ENCODE assay signal across 11 mouse cellular contexts in the genomic region with DNA sequence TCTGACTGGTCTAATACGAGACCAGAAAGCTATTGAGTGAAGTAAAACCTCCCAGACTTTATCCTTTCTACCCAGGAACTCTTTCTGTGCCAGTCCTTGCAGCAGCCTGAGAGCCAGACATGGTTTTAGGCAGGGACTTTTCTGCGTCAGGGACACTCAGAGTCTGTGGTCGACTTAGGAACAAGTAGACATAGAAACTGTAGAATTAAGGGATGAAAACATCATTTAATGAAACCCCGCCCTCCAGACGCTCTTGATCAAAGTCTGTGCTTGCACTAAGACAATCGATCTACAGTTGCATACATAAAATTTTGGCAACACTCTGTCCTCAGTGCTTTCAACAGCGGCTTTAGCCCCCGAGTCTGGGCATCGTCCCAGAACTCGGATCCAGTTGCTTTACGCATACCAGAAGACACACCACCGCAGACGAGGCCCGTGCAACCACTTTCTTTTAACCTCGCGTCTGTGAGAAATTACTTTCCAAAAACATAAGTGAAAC.
DNase-seq lines count a peak whose midpoint lies in the region; ATAC-seq and TF ChIP-seq lines count a peak whose summit lies in the region.
"Had no signal": no experiment of that assay in that cellular context is flagged by ENCODE, and none has a peak within 500 bp of the region (broad histone marks: within the 10 kb centered on the region; RNA-seq: fewer than 3 reads in every experiment).

No protein-coding gene starts in this region.

- no peak for ATAC-seq in heart, embryonic 14.5 days (ENCODE audit: insufficient number of reproducible peaks, insufficient read depth, low FRiP score, low read depth)
- peak; percentile 94 for ATAC-seq in lung, embryonic 14.5 days (ENCODE audit: insufficient read depth)
- ATAC-seq in embryonic facial prominence, embryonic 14.5 days (ENCODE audit: low read depth): peak; percentile 95
- peak; percentile 91 for ATAC-seq in limb, embryonic 14.5 days (ENCODE audit: low FRiP score, low read depth)

- WGBS in heart, embryonic 14.5 days: 60% methylated on average over 16 of the region's 16 CpGs
- 76% methylated on average over 16 of the region's 16 CpGs for WGBS in heart, embryonic 10.5 days
- WGBS in lung, embryonic 14.5 days: 39% methylated on average over 16 of the region's 16 CpGs
- 22% methylated on average over 16 of the region's 16 CpGs for WGBS in embryonic facial prominence, embryonic 14.5 days
- WGBS in limb, embryonic 14.5 days: 21% methylated on average over 16 of the region's 16 CpGs

- no peaks in the 10 kb centered on the region for H3K36me3 ChIP-seq in heart, embryonic 14.5 days (ENCODE audit: control insufficient read depth, insufficient read depth, low read length)
- no peaks in the 10 kb centered on the region for H3K36me3 ChIP-seq in heart, embryonic 10.5 days
- H3K36me3 ChIP-seq in lung, embryonic 14.5 days (ENCODE audit: insufficient read depth): no peaks in the 10 kb centered on the region
- no peaks in the 10 kb centered on the region for H3K36me3 ChIP-seq in embryonic facial prominence, embryonic 14.5 days (ENCODE audit: control insufficient read depth, insufficient read depth, low read length)
- H3K36me3 ChIP-seq in limb, embryonic 14.5 days (ENCODE audit: control insufficient read depth, insufficient read depth, low read length): no peaks in the 10 kb centered on the region

- no peaks in the 10 kb centered on the region for H3K27me3 ChIP-seq in heart, embryonic 14.5 days (ENCODE audit: control insufficient read depth, insufficient read depth, low read length)
- no peaks in the 10 kb centered on the region for H3K27me3 ChIP-seq in heart, embryonic 10.5 days (ENCODE audit: insufficient read depth, poor library complexity, severe bottlenecking)
- no peaks in the 10 kb centered on the region for H3K27me3 ChIP-seq in lung, embryonic 14.5 days (ENCODE audit: insufficient read depth, low read length)
- no peaks in the 10 kb centered on the region for H3K27me3 ChIP-seq in embryonic facial prominence, embryonic 14.5 days (replicated peaks; ENCODE audit: control insufficient read depth, insufficient read depth, low read length)
- H3K27me3 ChIP-seq in limb, embryonic 14.5 days (ENCODE audit: control insufficient read depth, insufficient read depth, low read length): no peaks in the 10 kb centered on the region
- H3K27me3 ChIP-seq: CH12.LX had no signal

- no peak overlapping the region for H3K4me3 ChIP-seq in heart, embryonic 14.5 days (ENCODE audit: control insufficient read depth in 1 of 2, insufficient read depth in 1 of 2, low read depth in 1 of 2, low read length in 2 of 2)
- H3K4me3 ChIP-seq in heart, embryonic 10.5 days: no peak overlapping the region
- no peak overlapping the region; the same call in 1 of the 2 replicates for H3K4me3 ChIP-seq in lung, embryonic 14.5 days (ENCODE audit: low read depth, low read length)
- no peak overlapping the region for H3K4me3 ChIP-seq in embryonic facial prominence, embryonic 14.5 days (ENCODE audit: low read depth, low read length)
- no peak overlapping the region; the same call in 1 of the 2 replicates for H3K4me3 ChIP-seq in limb, embryonic 14.5 days (replicated peaks; ENCODE audit: low read length)

- H3K27ac ChIP-seq in heart, embryonic 14.5 days (replicated peaks in 1 of 2; ENCODE audit: control insufficient read depth in 1 of 2, insufficient read depth in 1 of 2, low read depth in 2 of 2, low read length in 2 of 2): peak overlapping the region; percentile 46 to 71
- H3K27ac ChIP-seq in heart, embryonic 10.5 days: no peak overlapping the region
- peak overlapping the region; percentile 78; the same call in 1 of the 2 replicates for H3K27ac ChIP-seq in lung, embryonic 14.5 days (ENCODE audit: low read depth)
- H3K27ac ChIP-seq in embryonic facial prominence, embryonic 14.5 days (replicated peaks; ENCODE audit: low read depth, low read length): peak overlapping the region; percentile 88
- peak overlapping the region; percentile 86 for H3K27ac ChIP-seq in limb, embryonic 14.5 days (replicated peaks; ENCODE audit: low read depth, low read length)

- peak overlapping the region; percentile 44 for H3K4me2 ChIP-seq in heart, embryonic 14.5 days (ENCODE audit: low read length)
- H3K4me2 ChIP-seq in lung, embryonic 14.5 days: peak overlapping the region; percentile 45
- H3K4me2 ChIP-seq in embryonic facial prominence, embryonic 14.5 days (ENCODE audit: low read depth, low read length): peak overlapping the region; percentile 38
- H3K4me2 ChIP-seq in limb, embryonic 14.5 days (replicated peaks; ENCODE audit: low read depth, low read length, severe bottlenecking): peak overlapping the region; percentile 37

- H3K9me3 ChIP-seq in heart, embryonic 14.5 days (ENCODE audit: control insufficient read depth, low read length): no peaks in the 10 kb centered on the region
- no peaks in the 10 kb centered on the region for H3K9me3 ChIP-seq in heart, embryonic 10.5 days
- H3K9me3 ChIP-seq in lung, embryonic 14.5 days (ENCODE audit: low read depth, low read length): no peaks in the 10 kb centered on the region
- no peaks in the 10 kb centered on the region for H3K9me3 ChIP-seq in embryonic facial prominence, embryonic 14.5 days (ENCODE audit: control insufficient read depth, low read length)
- H3K9me3 ChIP-seq in limb, embryonic 14.5 days (ENCODE audit: control insufficient read depth, low read length): no peaks in the 10 kb centered on the region

- no peak for DNase-seq in heart, embryonic 10.5 days (ENCODE audit: low spot score)
- DNase-seq in lung, embryonic 14.5 days: peak; percentile 91
- no peak for DNase-seq in lung, postnatal 14 days
- peak; percentile 98 for DNase-seq in embryonic facial prominence, embryonic 14.5 days (ENCODE audit: low spot score)
- DNase-seq in limb, embryonic 14.5 days (ENCODE audit: low spot score): peak; percentile 95
- no peak for DNase-seq in adrenal gland, postnatal 36 days
- DNase-seq in layer of hippocampus, postnatal 10 days (ENCODE audit: low spot score in 2 of 2): no peak
- DNase-seq: gastrocnemius, postnatal 14 days; kidney, adult 2 months had no signal

- TF ChIP-seq POLR2A in limb, embryonic 14.5 days (IDR thresholded peaks at IDR 0.05; ENCODE audit: borderline replicate concordance, extremely low read depth, insufficient read depth, insufficient read length): no peak

- no peak for TF ChIP-seq CTCF in lung, embryonic 14.5 days (IDR thresholded peaks at IDR 0.05; ENCODE audit: low read depth)

- H3K9ac ChIP-seq in heart, embryonic 14.5 days (ENCODE audit: low read length): no peak overlapping the region
- no peak overlapping the region for H3K9ac ChIP-seq in lung, embryonic 14.5 days
- H3K9ac ChIP-seq in embryonic facial prominence, embryonic 14.5 days (ENCODE audit: low read depth, low read length): no peak overlapping the region
- H3K9ac ChIP-seq in limb, embryonic 14.5 days (ENCODE audit: low read depth, low read length, severe bottlenecking): no peak overlapping the region

- peaks cover 7 to 12% of the 10 kb centered on the region in 2 experiments; a peak in 3 of 4 replicates for H3K4me1 ChIP-seq in heart, embryonic 14.5 days (ENCODE audit: control insufficient read depth in 2 of 2, insufficient read depth in 2 of 2, low read length in 2 of 2)
- H3K4me1 ChIP-seq in heart, embryonic 10.5 days: peaks cover 6% of the 10 kb centered on the region; the same call in 1 of the 2 replicates
- peaks cover 5% of the 10 kb centered on the region; the same call in 1 of the 2 replicates for H3K4me1 ChIP-seq in lung, embryonic 14.5 days (ENCODE audit: insufficient read depth)
- peaks cover 14% of the 10 kb centered on the region for H3K4me1 ChIP-seq in embryonic facial prominence, embryonic 14.5 days (ENCODE audit: control insufficient read depth, insufficient read depth, low read length)
- peaks cover 24% of the 10 kb centered on the region for H3K4me1 ChIP-seq in limb, embryonic 14.5 days (ENCODE audit: control insufficient read depth, insufficient read depth, low read length)

Comparison
In these comparisons a context has a peak if more than half of its experiments do, and no peak if none do; other contexts are left out.
1. DNase-seq: peak in lung, embryonic 14.5 days (single experiment), embryonic facial prominence, embryonic 14.5 days (single experiment) and limb, embryonic 14.5 days (single experiment); none in heart, embryonic 10.5 days (single experiment), lung, postnatal 14 days (single experiment), adrenal gland, postnatal 36 days (0 of 2) and layer of hippocampus, postnatal 10 days (0 of 2).
2. Peak in every context shown above with its lines, with median percentiles within 50 percentile points of each other: H3K4me2 ChIP-seq.